In the genomic region with DNA sequence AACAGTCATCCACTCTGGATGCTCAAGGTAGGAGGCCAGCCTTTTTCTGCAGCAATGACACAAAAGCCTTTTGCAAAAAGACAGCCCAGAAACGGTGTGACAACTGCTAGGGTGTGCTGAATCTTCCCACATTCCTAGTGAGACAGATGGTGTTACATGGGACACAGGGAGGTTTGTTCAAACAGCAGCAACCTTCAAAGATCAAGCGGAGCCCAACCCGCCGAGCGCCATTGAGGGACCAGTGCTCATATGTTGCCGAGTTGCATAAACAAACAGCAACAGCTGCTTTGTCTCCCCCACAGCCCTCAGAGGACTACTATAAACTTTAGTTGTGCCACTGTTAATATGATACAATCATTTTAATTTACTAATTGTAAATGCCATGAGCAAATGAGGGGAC, we compare ENCODE assay signal across 10 mouse cellular contexts.
DNase-seq lines count a peak whose midpoint lies in the region; ATAC-seq lines count a peak whose summit lies in the region.
"Had no signal": no experiment of that assay in that cellular context is flagged by ENCODE, and none has a peak within 500 bp of the region (broad histone marks: within the 10 kb centered on the region; RNA-seq: fewer than 3 reads in every experiment).

No protein-coding gene starts in this region.

- H3K4me3 ChIP-seq in forebrain, embryonic 13.5 days, result no peak overlapping the region
- no peak overlapping the region for H3K4me3 ChIP-seq in forebrain, embryonic 11.5 days (ENCODE audit: low read depth, low read length)
- H3K4me3 ChIP-seq: embryonic facial prominence, embryonic 12.5 days had no signal

- 0 out of 2 replicates have a peak, but pooled peaks have one; percentile 13 for ATAC-seq in forebrain, embryonic 13.5 days
- ATAC-seq in forebrain, embryonic 11.5 days (replicated peaks; ENCODE audit: low FRiP score), result no peak

- no peak overlapping the region for H3K4me2 ChIP-seq in forebrain, embryonic 13.5 days
- H3K4me2 ChIP-seq in forebrain, embryonic 11.5 days (ENCODE audit: low read depth, low read length, severe bottlenecking), result no peak overlapping the region
- H3K4me2 ChIP-seq: embryonic facial prominence, embryonic 12.5 days had no signal

- H3K4me1 ChIP-seq in forebrain, embryonic 13.5 days, result no peaks in the 10 kb centered on the region
- H3K4me1 ChIP-seq in forebrain, embryonic 11.5 days (replicated peaks; ENCODE audit: control insufficient read depth, insufficient read depth, low read length), result no peaks in the 10 kb centered on the region

- no peaks in the 10 kb centered on the region for H3K9me3 ChIP-seq in forebrain, embryonic 13.5 days (replicated peaks)
- H3K9me3 ChIP-seq in forebrain, embryonic 11.5 days (ENCODE audit: control insufficient read depth, low read length), result no peaks in the 10 kb centered on the region
- H3K9me3 ChIP-seq: embryonic facial prominence, embryonic 12.5 days had no signal

- DNase-seq in forebrain, embryonic 11.5 days (ENCODE audit: low spot score), result no peak
- peak; percentile 89 for DNase-seq in brain, adult 2 months (ENCODE audit: low read depth, low spot score)
- DNase-seq in kidney, postnatal 36 days, result peak; percentile 23 to 37
- peak; percentile 70 for DNase-seq in lung, postnatal 36 days
- no peak for DNase-seq in B cell, adult 2 months
- DNase-seq in cerebellum, postnatal 25 days, result no peak
- no peak for DNase-seq in gastrocnemius, postnatal 10 days
- DNase-seq: thymus, postnatal 25 days had no signal

- H3K27ac ChIP-seq in forebrain, embryonic 13.5 days, result 0 out of 2 replicates have a peak overlapping the region, but pooled peaks have one; percentile 2
- H3K27ac ChIP-seq in forebrain, embryonic 11.5 days (ENCODE audit: low read depth, low read length), result no peak overlapping the region
- H3K27ac ChIP-seq: embryonic facial prominence, embryonic 12.5 days had no signal

- no peaks in the 10 kb centered on the region for H3K27me3 ChIP-seq in forebrain, embryonic 13.5 days
- no peaks in the 10 kb centered on the region for H3K27me3 ChIP-seq in forebrain, embryonic 11.5 days (ENCODE audit: control insufficient read depth, insufficient read depth, low read length)
- H3K27me3 ChIP-seq: embryonic facial prominence, embryonic 12.5 days had no signal

- no peak overlapping the region for H3K9ac ChIP-seq in forebrain, embryonic 13.5 days
- no peak overlapping the region for H3K9ac ChIP-seq in forebrain, embryonic 11.5 days (ENCODE audit: low read length)
- H3K9ac ChIP-seq: embryonic facial prominence, embryonic 12.5 days had no signal

- H3K36me3 ChIP-seq in forebrain, embryonic 13.5 days (ENCODE audit: poor library complexity, severe bottlenecking), result peaks cover 49% of the 10 kb centered on the region
- H3K36me3 ChIP-seq in forebrain, embryonic 11.5 days (ENCODE audit: control insufficient read depth, insufficient read depth, low read length), result peaks cover 7% of the 10 kb centered on the region; the same call in 1 of the 2 replicates

- 67% methylated on average over 6 of the region's 6 CpGs for WGBS in forebrain, embryonic 13.5 days
- WGBS in forebrain, embryonic 11.5 days, result 72% methylated on average over 6 of the region's 6 CpGs

Comparison
In these comparisons a context has a peak if more than half of its experiments do, and no peak if none do; other contexts are left out.
1. DNase-seq: peak in brain, adult 2 months (single experiment), kidney, postnatal 36 days (2 of 2) and lung, postnatal 36 days (single experiment); none in forebrain, embryonic 11.5 days (single experiment), B cell, adult 2 months (0 of 2), cerebellum, postnatal 25 days (0 of 2) and gastrocnemius, postnatal 10 days (single experiment).